Comparison of ENCODE assay signal across 12 mouse cellular contexts in genomic region chr17:51393771-51394221, GRCm38 (mm10).
DNase-seq lines count a peak whose midpoint lies in the region; ATAC-seq lines count a peak whose summit lies in the region.
"Had no signal": no experiment of that assay in that cellular context is flagged by ENCODE, and none has a peak within 500 bp of the region (broad histone marks: within the 10 kb centered on the region; RNA-seq: fewer than 3 reads in every experiment).

No protein-coding gene starts in this region.

- no peak for ATAC-seq in forebrain, embryonic 11.5 days (replicated peaks; ENCODE audit: low FRiP score)
- peak; percentile 44; the same call in 1 of the 2 replicates for ATAC-seq in forebrain, embryonic 12.5 days (ENCODE audit: low FRiP score)
- no peak for ATAC-seq in heart, embryonic 11.5 days (replicated peaks; ENCODE audit: insufficient number of reproducible peaks, low FRiP score, low TSS enrichment)

- peaks cover 13% of the 10 kb centered on the region for H3K4me1 ChIP-seq in forebrain, embryonic 10.5 days
- no peaks in the 10 kb centered on the region for H3K4me1 ChIP-seq in forebrain, embryonic 11.5 days (replicated peaks; ENCODE audit: control insufficient read depth, insufficient read depth, low read length)
- H3K4me1 ChIP-seq in forebrain, embryonic 12.5 days: peaks cover 10% of the 10 kb centered on the region; the same call in 1 of the 2 replicates
- no peaks in the 10 kb centered on the region for H3K4me1 ChIP-seq in heart, embryonic 11.5 days (ENCODE audit: control insufficient read depth, insufficient read depth, low read length)
- H3K4me1 ChIP-seq: heart, embryonic 15.5 days had no signal

- H3K4me3 ChIP-seq in forebrain, embryonic 10.5 days: no peak overlapping the region
- no peak overlapping the region for H3K4me3 ChIP-seq in forebrain, embryonic 11.5 days (ENCODE audit: low read depth, low read length)
- H3K4me3 ChIP-seq in forebrain, embryonic 12.5 days (replicated peaks): no peak overlapping the region
- no peak overlapping the region for H3K4me3 ChIP-seq in heart, embryonic 11.5 days (ENCODE audit: low read depth, low read length)
- H3K4me3 ChIP-seq: heart, embryonic 15.5 days; limb, embryonic 12.5 days had no signal

- H3K4me2 ChIP-seq in forebrain, embryonic 11.5 days (ENCODE audit: low read depth, low read length, severe bottlenecking): no peak overlapping the region
- H3K4me2 ChIP-seq in forebrain, embryonic 12.5 days: no peak overlapping the region
- no peak overlapping the region for H3K4me2 ChIP-seq in heart, embryonic 11.5 days
- H3K4me2 ChIP-seq: heart, embryonic 15.5 days; limb, embryonic 12.5 days had no signal

- no peaks in the 10 kb centered on the region for H3K27me3 ChIP-seq in forebrain, embryonic 10.5 days (ENCODE audit: poor library complexity, severe bottlenecking)
- no peaks in the 10 kb centered on the region for H3K27me3 ChIP-seq in forebrain, embryonic 11.5 days (ENCODE audit: control insufficient read depth, insufficient read depth, low read length)
- H3K27me3 ChIP-seq in forebrain, embryonic 12.5 days: no peaks in the 10 kb centered on the region
- no peaks in the 10 kb centered on the region for H3K27me3 ChIP-seq in heart, embryonic 11.5 days (ENCODE audit: control insufficient read depth, insufficient read depth, low read length)
- H3K27me3 ChIP-seq: heart, embryonic 15.5 days had no signal

- H3K9me3 ChIP-seq in forebrain, embryonic 10.5 days: no peaks in the 10 kb centered on the region
- no peaks in the 10 kb centered on the region for H3K9me3 ChIP-seq in forebrain, embryonic 11.5 days (ENCODE audit: control insufficient read depth, low read length)
- no peaks in the 10 kb centered on the region for H3K9me3 ChIP-seq in forebrain, embryonic 12.5 days
- no peaks in the 10 kb centered on the region for H3K9me3 ChIP-seq in heart, embryonic 11.5 days (replicated peaks; ENCODE audit: control insufficient read depth, low read length)
- H3K9me3 ChIP-seq: heart, embryonic 15.5 days; limb, embryonic 12.5 days had no signal

- DNase-seq in forebrain, embryonic 10.5 days (ENCODE audit: extremely low spot score, low spot score): no peak
- DNase-seq in forebrain, embryonic 11.5 days (ENCODE audit: low spot score): no peak
- DNase-seq in ZHBTc4 (ENCODE audit: low read depth, low spot score): peak; percentile 34
- peak; percentile 29 to 61 for DNase-seq in layer of hippocampus, postnatal 14 days (ENCODE audit: low spot score in 2 of 2)
- DNase-seq in spleen, postnatal 4 days (ENCODE audit: low spot score in 2 of 2): no peak
- DNase-seq in lung, postnatal 14 days: no peak

- no peak overlapping the region for H3K9ac ChIP-seq in forebrain, embryonic 11.5 days (ENCODE audit: low read length)
- H3K9ac ChIP-seq in forebrain, embryonic 12.5 days: no peak overlapping the region
- no peak overlapping the region for H3K9ac ChIP-seq in heart, embryonic 11.5 days (ENCODE audit: low read depth, low read length)
- H3K9ac ChIP-seq: heart, embryonic 15.5 days; limb, embryonic 12.5 days had no signal

- 0 out of 2 replicates have a peak overlapping the region, but pooled peaks have one; percentile 13 for H3K27ac ChIP-seq in forebrain, embryonic 10.5 days
- H3K27ac ChIP-seq in forebrain, embryonic 11.5 days (ENCODE audit: low read depth, low read length): no peak overlapping the region
- no peak overlapping the region for H3K27ac ChIP-seq in forebrain, embryonic 12.5 days
- no peak overlapping the region for H3K27ac ChIP-seq in heart, embryonic 11.5 days (ENCODE audit: low read depth, low read length)
- H3K27ac ChIP-seq: heart, embryonic 15.5 days; kidney, postnatal 0 days; limb, embryonic 12.5 days; stomach, postnatal 0 days had no signal

- 62% methylated on average over 11 of the region's 11 CpGs for WGBS in forebrain, embryonic 10.5 days
- 50% methylated on average over 11 of the region's 11 CpGs for WGBS in forebrain, embryonic 11.5 days
- WGBS in forebrain, embryonic 12.5 days: 47% methylated on average over 11 of the region's 11 CpGs
- 80% methylated on average over 11 of the region's 11 CpGs for WGBS in heart, embryonic 11.5 days (ENCODE audit: insufficient replicate concordance)

- no peaks in the 10 kb centered on the region for H3K36me3 ChIP-seq in forebrain, embryonic 10.5 days (replicated peaks)
- H3K36me3 ChIP-seq in forebrain, embryonic 11.5 days (ENCODE audit: control insufficient read depth, insufficient read depth, low read length): no peaks in the 10 kb centered on the region
- H3K36me3 ChIP-seq in forebrain, embryonic 12.5 days (replicated peaks): no peaks in the 10 kb centered on the region
- H3K36me3 ChIP-seq in heart, embryonic 11.5 days (ENCODE audit: control insufficient read depth, insufficient read depth, low read length): no peaks in the 10 kb centered on the region
- H3K36me3 ChIP-seq: heart, embryonic 15.5 days; limb, embryonic 12.5 days had no signal

Comparison
In these comparisons a context has a peak if more than half of its experiments do, and no peak if none do; other contexts are left out.
1. DNase-seq: peak in ZHBTc4 (single experiment) and layer of hippocampus, postnatal 14 days (2 of 2); none in forebrain, embryonic 10.5 days (single experiment), forebrain, embryonic 11.5 days (single experiment), spleen, postnatal 4 days (0 of 2) and lung, postnatal 14 days (single experiment).